Mouse (Mus musculus) cerebellum, postnatal 10 days (tissue): Measurements from ENCODE around the gene Prc1.

Experiments used
- DNase-seq, 2 experiments: peaks; one replicate each; pipeline ENCODE4 v3.0.0; 2021; ENCODE audit warnings: mixed read lengths in 2 of 2

Gene Prc1

DNA sequence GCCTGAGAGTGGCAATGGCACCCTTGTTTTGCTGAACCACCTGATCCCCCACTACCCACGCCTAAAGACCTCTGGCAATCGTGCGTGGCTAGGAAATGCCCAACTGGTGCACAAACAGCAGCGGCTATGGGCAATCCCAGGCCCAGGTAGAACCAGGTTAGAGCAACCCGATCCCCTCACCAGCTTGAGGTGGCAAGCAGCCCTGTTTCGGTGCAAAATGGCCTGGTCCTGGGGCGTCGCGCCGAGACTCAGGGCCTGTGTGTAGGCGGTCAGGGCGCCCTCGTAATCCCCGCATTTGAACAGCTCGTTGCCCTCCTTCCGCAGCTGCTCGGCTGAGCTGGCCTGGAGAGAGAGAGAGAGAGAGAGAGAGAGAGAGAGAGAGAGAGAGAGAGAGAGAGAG lies 45.1 kb downstream of the Prc1 start:
- DNase-seq, result peak; percentile 69 to 71

DNA sequence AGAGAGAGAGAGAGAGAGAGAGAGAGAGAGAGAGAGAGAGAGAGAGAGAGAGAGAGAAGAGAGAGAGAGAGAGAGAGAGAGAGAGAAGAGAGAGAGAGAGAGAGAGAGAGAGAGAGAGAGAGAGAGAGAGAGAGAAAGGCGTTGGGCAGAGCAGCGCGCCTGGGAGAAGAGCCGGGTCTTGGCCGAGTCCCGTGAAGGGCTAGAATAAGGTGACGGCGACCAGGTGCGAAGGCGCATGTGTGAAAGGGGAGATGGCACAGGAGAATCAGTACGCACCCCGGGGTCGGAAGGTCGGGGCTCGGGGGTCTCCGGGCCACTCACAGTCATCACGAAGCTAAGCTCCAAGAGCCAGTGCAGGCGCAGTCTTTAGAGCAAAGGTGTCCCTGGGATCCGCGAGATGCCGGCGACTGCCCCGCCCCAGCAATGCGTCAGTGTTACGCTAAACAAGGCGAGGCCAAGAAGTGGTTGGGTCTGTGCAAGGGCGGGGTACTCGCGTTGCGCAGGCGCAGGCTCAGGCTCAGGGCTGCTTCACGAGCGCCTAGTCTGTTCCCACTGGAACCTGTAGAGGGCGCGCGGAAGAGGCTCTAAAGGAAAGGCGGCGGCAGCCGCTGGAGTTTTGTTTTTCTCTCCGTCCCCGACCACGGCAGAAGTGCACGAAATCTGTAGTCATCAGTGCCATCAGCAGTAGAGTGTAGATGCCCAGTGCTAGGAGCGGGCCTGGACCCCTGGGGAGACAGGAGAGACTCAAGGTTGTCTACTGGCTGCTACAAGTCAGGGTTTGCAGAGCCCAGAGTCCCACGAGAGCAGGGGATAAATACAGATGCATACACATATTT lies 45.8 kb downstream of the Prc1 start:
- peak; percentile 99 for DNase-seq

DNA sequence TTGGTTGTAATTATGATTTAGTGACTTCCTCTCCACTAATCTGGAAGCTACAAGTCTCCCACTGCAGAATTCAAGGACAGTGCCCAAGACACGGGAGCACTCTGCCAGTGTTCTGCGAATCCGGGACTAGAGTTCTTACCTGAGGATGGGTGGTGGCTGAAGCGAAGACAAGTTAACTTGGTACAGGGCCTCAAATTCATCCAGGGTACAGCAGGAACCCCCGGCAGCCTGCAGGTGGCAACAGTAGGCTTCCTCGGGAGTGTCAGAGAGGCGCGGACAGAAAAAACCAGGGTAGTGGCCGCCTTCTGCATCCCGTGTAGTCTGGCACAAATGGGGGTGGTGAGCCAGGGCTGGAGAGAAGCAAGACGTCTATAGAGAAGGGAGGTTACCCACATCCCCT lies 46.5 kb downstream of the Prc1 start, which contains the start of gene Unc45a:
TSS of gene Unc45a (minus strand) at position 213 of the 400 bp plus-strand sequence.
- DNase-seq, result peak; percentile 75 to 76

- DNase-seq, result peak in 1 of 2 experiments; percentile 50
These were observed 47.5 kb downstream of the Prc1 start for GRCm38 (mm10) chr7:80341793-80342192.

- peak; percentile 99 for DNase-seq
These were observed 48.6 kb downstream of the Prc1 start, which contains the start of gene Hddc3 for GRCm38 (mm10) chr7:80342858-80343257. Hddc3 (plus strand) TSS chr7:80343104.

GRCm38 (mm10) chr7:80343270-80344018 lies 49.2 kb downstream of the Prc1 start:
- no peak for DNase-seq

DNA sequence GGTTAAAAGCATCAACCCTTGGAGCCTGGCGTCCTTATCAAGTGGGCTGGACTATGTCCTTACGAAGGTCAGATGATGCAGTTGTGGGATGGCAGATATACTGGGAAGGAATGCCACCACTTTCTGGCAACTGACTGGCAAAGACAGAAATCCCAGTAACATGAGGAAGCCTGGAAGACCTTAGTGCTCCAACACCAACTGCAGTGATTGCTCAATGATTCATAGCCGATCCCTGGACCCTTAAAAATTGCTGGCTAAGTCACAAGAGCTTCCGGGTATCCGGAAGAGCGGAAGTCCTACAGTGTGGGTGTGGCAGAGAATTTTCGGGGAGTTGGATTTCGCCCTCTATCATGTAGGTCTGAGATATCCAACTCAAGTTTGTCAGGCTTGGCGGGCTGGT lies 51.9 kb downstream of the Prc1 start:
- DNase-seq, result no peak

GRCm38 (mm10) chr7:80346830-80347229 lies 52.6 kb downstream of the Prc1 start:
- peak in 1 of 2 experiments; percentile 48 for DNase-seq

DNA sequence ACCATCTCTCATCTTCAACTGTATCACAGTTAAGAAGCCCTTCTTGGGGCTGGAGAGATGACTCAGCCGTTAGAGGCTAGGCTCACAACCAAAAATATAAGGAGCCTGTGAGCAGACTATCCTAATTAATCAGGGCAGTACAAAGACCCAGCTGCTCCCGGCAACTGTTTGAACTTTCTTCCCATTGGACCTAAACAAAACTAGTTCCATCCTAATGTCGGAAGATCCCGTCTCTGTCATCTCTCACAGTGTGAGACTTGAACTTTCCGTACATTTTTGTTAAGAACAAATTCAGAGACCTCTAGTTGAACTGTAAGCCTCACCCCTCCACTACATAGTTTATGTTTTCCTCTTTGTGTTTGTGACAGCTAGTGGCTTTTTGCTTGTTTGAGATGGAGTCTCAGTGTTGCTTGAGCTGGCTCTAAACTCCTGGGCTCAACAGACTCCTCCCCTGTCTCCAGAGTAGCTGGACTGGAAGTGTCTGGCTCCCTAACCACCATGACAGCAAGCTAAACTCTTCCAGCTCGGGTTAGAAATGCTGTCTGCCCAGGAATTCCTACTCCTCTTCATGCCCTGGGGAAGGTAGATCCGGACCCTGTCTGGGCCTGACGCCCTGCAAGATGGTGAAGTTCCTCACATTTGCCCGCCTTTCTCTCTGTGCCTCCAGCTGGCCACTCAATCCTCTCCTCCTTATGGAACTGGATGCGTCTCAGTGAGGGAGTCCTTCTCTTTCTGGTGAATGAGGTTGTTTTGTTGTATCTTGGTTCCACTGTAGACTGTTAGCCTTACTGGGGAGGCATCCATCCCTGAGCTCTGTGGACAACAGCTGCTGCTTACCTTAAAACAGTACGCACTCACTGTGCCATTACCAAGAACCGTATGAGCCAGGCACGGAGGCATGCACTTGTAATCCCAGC lies 53.7 kb downstream of the Prc1 start:
- DNase-seq, result no peak

- DNase-seq, result no peak
These were observed 56.6 kb downstream of the Prc1 start for GRCm38 (mm10) chr7:80350808-80351207.

- DNase-seq, result no peak
These were observed 58.7 kb downstream of the Prc1 start for GRCm38 (mm10) chr7:80352920-80353319.

DNA sequence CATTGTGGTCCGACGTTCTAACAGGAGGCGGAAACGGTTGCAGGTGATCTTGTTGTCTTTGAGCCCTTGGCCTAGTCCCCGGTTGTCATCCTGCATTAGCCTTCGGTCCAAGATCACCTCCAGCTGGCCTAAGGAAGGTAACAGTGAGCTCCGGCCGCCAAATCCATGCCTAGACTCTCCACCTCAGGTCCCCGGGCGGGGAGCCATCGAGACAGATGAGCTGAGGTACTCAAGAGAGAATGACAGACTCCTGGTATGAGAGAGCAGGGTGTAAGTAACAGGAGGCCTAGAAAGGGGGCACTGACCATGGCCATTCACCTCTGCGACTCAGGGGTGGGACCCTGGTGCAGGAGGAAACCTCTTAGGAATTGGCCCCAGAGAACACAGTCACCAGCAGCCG lies 62.1 kb downstream of the Prc1 start:
- peak; percentile 42 for DNase-seq

GRCm38 (mm10) chr7:80357156-80357555 lies 62.9 kb downstream of the Prc1 start:
- DNase-seq, result peak in 1 of 2 experiments; percentile 46

- DNase-seq, result no peak
These were observed 63.8 kb downstream of the Prc1 start for GRCm38 (mm10) chr7:80358039-80358438.

DNA sequence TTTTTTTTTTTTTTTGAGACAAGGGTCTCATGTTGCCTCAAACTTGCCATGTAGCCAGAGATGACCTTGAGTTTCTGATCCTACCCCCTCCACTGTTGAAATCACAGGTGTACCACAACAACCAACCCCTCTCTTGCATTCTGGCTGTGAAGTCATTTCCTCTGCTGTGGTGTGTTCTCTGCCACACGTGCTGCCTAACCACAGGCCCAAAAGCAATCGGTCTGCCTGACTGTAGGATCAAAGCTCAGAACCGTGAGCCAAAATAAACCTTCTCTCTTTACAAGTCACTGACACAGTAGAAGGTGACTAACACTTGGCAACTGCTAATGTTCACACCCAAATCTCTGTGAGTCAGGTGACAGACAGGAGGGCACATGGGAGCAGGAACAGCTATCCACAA lies 66.2 kb downstream of the Prc1 start:
- no peak for DNase-seq

GRCm38 (mm10) chr7:80365759-80366158 lies 71.5 kb downstream of the Prc1 start:
- DNase-seq, result no peak
